ENCODE assay signal across 9 mouse cellular contexts in genomic region chr17:34597566-34598095, GRCm38 (mm10). TPM values are rescaled to one million over a fixed set of nuclear protein-coding genes. Genes with fewer than 3 reads are reported as not detected.
DNase-seq lines count a peak whose midpoint lies in the region; ATAC-seq and TF ChIP-seq lines count a peak whose summit lies in the region.
"Had no signal": no experiment of that assay in that cellular context is flagged by ENCODE, and none has a peak within 500 bp of the region (broad histone marks: within the 10 kb centered on the region; RNA-seq: fewer than 3 reads in every experiment).

Gene Ager, plus strand, starts transcription at chr17:34597862.

- H3K4me2 ChIP-seq in hindbrain, embryonic 13.5 days = no peak within 1 kb of the TSS
- no peak within 1 kb of the TSS for H3K4me2 ChIP-seq in hindbrain, embryonic 14.5 days (replicated peaks)
- no peak within 1 kb of the TSS for H3K4me2 ChIP-seq in embryonic facial prominence, embryonic 14.5 days (ENCODE audit: low read depth, low read length)
- H3K4me2 ChIP-seq in lung, embryonic 16.5 days (ENCODE audit: low read depth, low read length) = peak within 1 kb of the TSS; percentile 49
- H3K4me2 ChIP-seq: limb, embryonic 15.5 days had no signal

- H3K9me3 ChIP-seq in hindbrain, embryonic 13.5 days = no peaks in the 10 kb centered on the region
- H3K9me3 ChIP-seq in hindbrain, embryonic 14.5 days (ENCODE audit: control insufficient read depth, low read length) = no peaks in the 10 kb centered on the region
- no peaks in the 10 kb centered on the region for H3K9me3 ChIP-seq in embryonic facial prominence, embryonic 14.5 days (ENCODE audit: control insufficient read depth, low read length)
- no peaks in the 10 kb centered on the region for H3K9me3 ChIP-seq in lung, embryonic 16.5 days (ENCODE audit: control insufficient read depth, low read length)
- H3K9me3 ChIP-seq: limb, embryonic 15.5 days had no signal

- peak within 1 kb of the TSS; percentile 49 for H3K9ac ChIP-seq in hindbrain, embryonic 13.5 days
- no peak within 1 kb of the TSS for H3K9ac ChIP-seq in hindbrain, embryonic 14.5 days
- H3K9ac ChIP-seq in embryonic facial prominence, embryonic 14.5 days (ENCODE audit: low read depth, low read length) = peak within 1 kb of the TSS; percentile 27
- H3K9ac ChIP-seq in lung, embryonic 16.5 days (ENCODE audit: low read length) = peak within 1 kb of the TSS; percentile 66
- H3K9ac ChIP-seq: limb, embryonic 15.5 days had no signal

- no peaks in the 10 kb centered on the region for H3K27me3 ChIP-seq in hindbrain, embryonic 13.5 days
- H3K27me3 ChIP-seq in hindbrain, embryonic 14.5 days (ENCODE audit: control insufficient read depth, insufficient read depth, low read length) = no peaks in the 10 kb centered on the region
- H3K27me3 ChIP-seq in embryonic facial prominence, embryonic 14.5 days (replicated peaks; ENCODE audit: control insufficient read depth, insufficient read depth, low read length) = no peaks in the 10 kb centered on the region
- no peaks in the 10 kb centered on the region for H3K27me3 ChIP-seq in lung, embryonic 16.5 days (ENCODE audit: control insufficient read depth, insufficient read depth, low read depth, low read length)
- H3K27me3 ChIP-seq: limb, embryonic 15.5 days had no signal

- H3K4me3 ChIP-seq in hindbrain, embryonic 13.5 days = no peak within 1 kb of the TSS
- no peak within 1 kb of the TSS for H3K4me3 ChIP-seq in hindbrain, embryonic 14.5 days (replicated peaks; ENCODE audit: low read length)
- H3K4me3 ChIP-seq in cortical plate, adult 2 months (ENCODE audit: insufficient read depth, low read length) = no peak within 1 kb of the TSS
- H3K4me3 ChIP-seq in embryonic facial prominence, embryonic 14.5 days (ENCODE audit: low read depth, low read length) = no peak within 1 kb of the TSS
- peak within 1 kb of the TSS; percentile 40 for H3K4me3 ChIP-seq in lung, embryonic 16.5 days (ENCODE audit: low read length)
- H3K4me3 ChIP-seq: limb, embryonic 15.5 days had no signal

- peaks cover 42% of the 10 kb centered on the region for H3K36me3 ChIP-seq in hindbrain, embryonic 13.5 days
- H3K36me3 ChIP-seq in hindbrain, embryonic 14.5 days (replicated peaks; ENCODE audit: control insufficient read depth, insufficient read depth) = peaks cover 31% of the 10 kb centered on the region
- H3K36me3 ChIP-seq in embryonic facial prominence, embryonic 14.5 days (ENCODE audit: control insufficient read depth, insufficient read depth, low read length) = peaks cover 52% of the 10 kb centered on the region
- peaks cover 29% of the 10 kb centered on the region for H3K36me3 ChIP-seq in lung, embryonic 16.5 days (ENCODE audit: control insufficient read depth, insufficient read depth, low read length)

- WGBS in hindbrain, embryonic 13.5 days = 26% methylated on average over 6 of the region's 6 CpGs
- 32% methylated on average over 6 of the region's 6 CpGs for WGBS in hindbrain, embryonic 14.5 days
- 22% methylated on average over 5 of the region's 6 CpGs for WGBS in embryonic facial prominence, embryonic 14.5 days
- 14% methylated on average over 6 of the region's 6 CpGs for WGBS in lung, embryonic 16.5 days

- peaks cover 47% of the 10 kb centered on the region for H3K4me1 ChIP-seq in hindbrain, embryonic 13.5 days (replicated peaks)
- H3K4me1 ChIP-seq in hindbrain, embryonic 14.5 days (replicated peaks; ENCODE audit: control insufficient read depth, insufficient read depth, low read length) = peaks cover 28% of the 10 kb centered on the region
- H3K4me1 ChIP-seq in cortical plate, adult 2 months (ENCODE audit: control insufficient read depth, insufficient read depth, low read length) = no peaks in the 10 kb centered on the region
- H3K4me1 ChIP-seq in embryonic facial prominence, embryonic 14.5 days (ENCODE audit: control insufficient read depth, insufficient read depth, low read length) = peaks cover 21% of the 10 kb centered on the region
- H3K4me1 ChIP-seq in lung, embryonic 16.5 days (replicated peaks; ENCODE audit: control insufficient read depth, insufficient read depth, low read length) = peaks cover 50% of the 10 kb centered on the region

- ATAC-seq in hindbrain, embryonic 13.5 days (ENCODE audit: low FRiP score) = no peak
- no peak for ATAC-seq in hindbrain, embryonic 14.5 days (ENCODE audit: low FRiP score)
- ATAC-seq in embryonic facial prominence, embryonic 14.5 days (ENCODE audit: low read depth) = no peak
- peak; percentile 70 for ATAC-seq in lung, embryonic 16.5 days (ENCODE audit: low read depth)

- TF ChIP-seq CTCF in cortical plate, adult 2 months (IDR thresholded peaks at IDR 0.05; ENCODE audit: extremely low read depth, insufficient read depth, low read length) = no peak

- peak; percentile 31; the same call in 1 of the 2 replicates for TF ChIP-seq POLR2A in cortical plate, adult 2 months (IDR thresholded peaks at IDR 0.05; ENCODE audit: extremely low read depth, insufficient read depth, low read length)

- no peak for DNase-seq in hindbrain, embryonic 14.5 days (ENCODE audit: low spot score)
- no peak for DNase-seq in embryonic facial prominence, embryonic 14.5 days (ENCODE audit: low spot score)
- DNase-seq in layer of hippocampus, postnatal 14 days (ENCODE audit: low spot score in 2 of 2) = no peak
- no peak for DNase-seq in natural killer cell, adult 2 months (ENCODE audit: low spot score in 2 of 2)
- DNase-seq: thymus, postnatal 14 days had no signal

- H3K27ac ChIP-seq in hindbrain, embryonic 13.5 days = no peak within 1 kb of the TSS
- H3K27ac ChIP-seq in hindbrain, embryonic 14.5 days = no peak within 1 kb of the TSS
- no peak within 1 kb of the TSS for H3K27ac ChIP-seq in cortical plate, adult 2 months (ENCODE audit: insufficient read depth, low read length)
- no peak within 1 kb of the TSS; the same call in 1 of the 2 replicates for H3K27ac ChIP-seq in embryonic facial prominence, embryonic 14.5 days (replicated peaks; ENCODE audit: low read depth, low read length)
- H3K27ac ChIP-seq in lung, embryonic 16.5 days (ENCODE audit: low read length) = peak within 1 kb of the TSS; percentile 87
- H3K27ac ChIP-seq: limb, embryonic 15.5 days had no signal

RNA-seq across cellular contexts. Expression of gene Ager, which starts in this region (rescaled TPM):
- polyA plus RNA-seq in hindbrain, embryonic 13.5 days (2015; fragmentation: Nextera tagmentation; extraction: Ambion mirVana) = 1.9 and 2.1 TPM in 2 replicates
- polyA plus RNA-seq in hindbrain, embryonic 14.5 days (2014; fragmentation: Nextera tagmentation; extraction: Ambion mirVana) = 1.1 and 1.4 TPM in 2 replicates
- polyA plus RNA-seq in cortical plate, adult 2 months (2012; rRNA removed) = 1.5 and 1.6 TPM in 2 replicates
- 2.0 and 2.3 TPM in 2 replicates for polyA plus RNA-seq in embryonic facial prominence, embryonic 14.5 days (2014; fragmentation: Nextera tagmentation; extraction: Ambion mirVana)
- 379 and 478 TPM in 2 replicates for polyA plus RNA-seq in lung, embryonic 16.5 days (2015; fragmentation: Nextera tagmentation; extraction: Ambion mirVana)
- total RNA-seq in layer of hippocampus, postnatal 14 days (2021) = 1 to 10 TPM; 1.2 to 1.5 TPM

Comparison
In these comparisons a context has a peak if more than half of its experiments do, and no peak if none do; other contexts are left out.
1. RNA of gene Ager (polyA plus RNA-seq): 379 to 478 TPM in lung, embryonic 16.5 days; 2.0 to 2.3 TPM in embryonic facial prominence, embryonic 14.5 days, 1.9 to 2.1 TPM in hindbrain, embryonic 13.5 days, 1.5 to 1.6 TPM in cortical plate, adult 2 months and 1.1 to 1.4 TPM in hindbrain, embryonic 14.5 days; every median in the first group is over 100 times any median in the second.